Mouse (Mus musculus) induced T-regulatory cell, adult 2 months (primary cell): ENCODE data around the gene Polm.
A peak's percentile ranks its signal among the peaks of the same experiment; 100 is the strongest.
"Not testable (repeated sequence)": the region's sequence is repeated elsewhere in the genome, so short reads cannot be mapped to it uniquely, and the experiment has no call there.

Experiments used
- DNase-seq: peaks from one replicate; pipeline ENCODE4 v3.0.0-alpha.2; 2012; ENCODE audit warnings: low read depth

The Polm gene

DNA sequence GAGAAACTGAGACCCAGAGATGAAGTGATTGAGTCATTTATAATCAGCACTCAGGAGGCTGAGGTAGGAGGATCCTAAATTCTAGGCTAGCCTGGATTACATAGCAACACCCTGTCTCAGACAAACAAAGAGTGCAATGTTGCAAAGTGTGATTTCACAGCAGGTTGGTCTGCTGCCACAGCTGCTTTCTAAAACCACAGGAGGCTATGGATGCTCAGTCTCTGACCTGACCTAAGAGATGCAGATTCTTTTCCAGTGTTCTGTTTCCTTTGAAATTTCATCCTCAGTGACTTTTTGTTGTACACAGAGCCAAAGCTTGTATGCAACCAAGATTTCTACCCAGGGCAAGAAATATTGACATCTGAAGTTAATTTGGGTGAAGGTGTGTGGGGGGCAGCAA lies 17.7 kb upstream of the Polm start:
- no peak for DNase-seq

DNA sequence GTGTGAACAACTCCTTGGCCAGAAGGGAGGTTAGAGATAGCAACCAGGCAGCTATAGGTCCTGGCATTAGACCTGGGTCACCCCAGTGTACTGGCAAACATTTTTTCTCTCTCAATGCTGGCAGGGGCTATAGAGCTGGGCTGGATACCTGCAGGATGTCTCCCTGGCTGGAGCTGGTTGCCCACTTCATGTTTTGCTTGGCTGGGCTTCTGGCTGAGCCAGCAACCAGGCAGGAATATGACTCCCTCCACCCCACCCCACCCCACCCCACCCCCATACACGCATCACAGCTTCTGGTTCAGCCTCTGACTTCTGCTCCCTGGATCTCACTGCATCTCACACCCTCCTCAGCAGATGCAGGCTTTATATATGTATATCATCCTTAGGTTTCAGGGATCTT lies 14.5 kb upstream of the Polm start:
- no peak for DNase-seq

DNA sequence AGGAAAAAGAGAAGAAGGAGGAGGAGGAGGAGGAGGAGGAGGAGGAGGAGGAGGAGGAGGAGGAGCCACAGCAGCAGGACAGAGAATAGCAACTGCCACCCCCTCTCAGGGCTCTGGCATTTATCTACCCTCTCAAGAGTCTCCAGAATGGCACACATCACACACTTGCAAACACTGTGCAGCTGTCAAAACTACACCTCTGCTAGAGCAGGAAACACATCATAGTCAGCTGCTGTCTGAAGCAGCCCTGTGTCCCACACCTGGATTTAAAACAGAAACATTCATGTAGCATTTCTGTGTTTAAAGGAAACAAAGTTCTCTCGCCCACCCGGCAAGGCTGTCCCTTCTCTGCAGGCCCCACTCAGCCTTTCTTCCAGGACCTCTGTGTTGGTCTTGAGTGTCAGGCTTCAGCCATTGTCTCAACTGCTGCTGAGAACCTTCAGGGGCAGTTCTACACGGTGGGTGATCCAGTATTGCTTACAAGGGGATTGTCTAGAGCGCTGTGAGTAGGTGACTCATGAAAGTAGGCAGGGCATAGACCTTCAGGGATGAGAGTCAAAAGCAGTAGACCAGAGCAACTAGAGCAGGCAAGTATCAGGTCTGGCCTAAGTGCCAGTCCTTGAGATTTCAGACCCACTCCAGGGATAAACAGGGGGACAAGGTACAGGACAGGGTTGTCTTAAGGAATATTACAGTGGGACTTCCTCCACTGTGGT lies 13.4 kb upstream of the Polm start:
- no peak for DNase-seq

DNA sequence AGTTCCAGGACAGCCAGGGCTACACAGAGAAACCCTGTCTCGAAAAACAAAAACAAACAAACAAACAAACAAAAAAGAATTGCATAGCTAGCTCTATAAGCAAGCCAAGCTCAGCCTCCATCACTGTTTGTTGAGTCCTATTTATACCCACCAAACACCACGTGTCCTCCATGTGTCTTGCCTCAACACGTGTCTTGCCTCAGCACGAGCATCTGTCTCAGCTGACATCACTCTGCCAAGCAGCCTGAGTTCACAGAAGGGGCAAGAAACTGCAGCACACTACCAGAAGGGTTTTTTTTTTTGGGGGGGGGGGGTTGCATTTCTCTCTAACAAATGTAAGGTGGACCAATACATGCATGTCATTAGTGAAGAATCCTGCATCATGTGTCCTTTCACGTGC lies 12.6 kb upstream of the Polm start:
- no peak for DNase-seq

DNA sequence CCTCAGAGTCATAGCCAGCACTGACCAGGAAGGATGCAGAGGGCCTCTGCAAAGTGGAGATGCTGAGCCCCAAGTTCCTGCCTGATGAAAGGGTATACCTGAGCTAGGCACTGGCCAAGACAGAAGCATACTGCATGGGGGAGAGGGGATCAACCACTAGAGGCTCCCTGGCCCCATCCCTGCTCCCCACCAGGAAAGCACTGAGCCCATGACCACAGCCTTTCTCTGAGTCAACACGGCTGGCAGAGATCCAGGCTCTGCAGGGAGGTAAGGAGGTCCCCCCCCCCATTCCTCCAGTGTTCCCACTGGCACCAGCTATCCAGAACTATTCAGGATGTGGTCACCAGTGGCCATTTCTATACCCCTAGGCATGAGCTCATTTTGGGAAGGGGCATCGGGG lies 11.5 kb upstream of the Polm start:
- DNase-seq, result no peak

DNA sequence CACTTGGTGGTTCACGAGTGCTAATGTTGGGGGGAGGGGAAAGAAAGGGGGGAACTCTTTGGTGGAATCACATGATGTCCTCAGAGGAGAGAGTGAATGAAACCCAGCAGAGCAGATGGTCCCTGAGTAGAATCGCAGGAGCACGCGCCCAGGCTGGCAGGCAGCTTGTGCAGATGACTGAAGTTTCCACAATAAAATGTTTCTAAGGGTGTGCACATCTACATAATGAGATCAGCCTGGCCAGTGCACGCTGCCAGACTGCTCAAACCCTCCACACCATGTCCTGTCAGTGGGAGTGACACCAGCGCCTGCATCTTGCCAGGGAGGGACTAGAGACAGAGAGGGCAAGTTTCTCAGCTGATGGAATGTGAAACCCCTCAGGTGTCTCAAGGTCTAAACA lies 10.9 kb upstream of the Polm start:
- DNase-seq, result no peak

DNA sequence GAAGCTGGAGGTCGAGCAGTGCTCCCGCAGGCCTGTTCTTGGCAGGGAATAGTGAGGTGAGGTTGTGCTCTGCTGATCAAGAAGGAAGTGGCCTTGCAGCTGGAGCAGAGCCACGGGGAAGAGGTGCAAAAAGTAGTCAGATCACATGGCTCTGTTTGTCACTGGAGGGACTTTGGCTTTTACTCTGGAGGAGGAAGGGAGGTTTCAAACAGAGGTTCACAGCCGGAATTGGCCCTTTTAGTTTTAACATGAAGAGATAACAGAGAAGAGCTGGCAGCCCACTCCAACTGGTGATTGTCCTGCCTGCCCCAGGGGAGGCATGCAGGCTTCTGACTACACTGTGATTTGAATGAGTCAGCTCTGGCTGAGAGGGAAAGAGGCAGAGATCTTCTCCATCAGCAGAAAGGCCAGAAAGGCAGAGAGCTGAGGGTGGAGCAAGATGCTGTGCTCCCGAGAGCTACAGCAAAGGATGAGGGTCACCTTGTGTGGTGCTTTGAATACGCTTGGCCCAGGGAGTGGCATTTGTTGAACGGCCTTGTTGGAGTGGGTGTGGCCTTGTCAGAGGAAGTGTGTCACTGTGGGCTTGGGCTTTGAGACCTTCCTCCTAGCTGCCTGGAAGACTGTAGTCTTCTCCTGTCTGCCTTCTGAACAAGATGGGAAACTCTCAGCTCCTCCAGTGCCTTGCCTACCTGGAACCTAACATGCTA lies 9.0 kb upstream of the Polm start:
- no peak for DNase-seq

DNA sequence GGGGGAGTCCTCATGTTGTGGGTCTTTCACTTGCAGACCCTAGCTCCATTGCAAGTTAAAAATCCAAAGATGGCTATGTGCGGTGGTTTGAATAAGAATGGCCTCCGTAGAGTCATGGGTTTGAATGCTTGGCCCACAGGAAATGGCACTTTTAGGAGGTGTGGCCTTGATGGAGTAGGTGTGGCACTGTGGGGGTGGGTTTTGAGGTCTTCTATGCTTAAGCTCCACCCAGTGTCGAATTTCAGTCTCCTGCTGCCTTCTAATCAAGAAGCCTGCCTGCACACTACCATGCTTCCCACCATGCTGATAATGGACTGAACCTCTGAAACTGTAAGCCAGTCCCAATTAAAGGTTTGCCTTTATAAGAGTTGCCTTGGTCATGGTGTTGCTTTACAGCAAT lies 5.3 kb upstream of the Polm start:
- no peak for DNase-seq

DNA sequence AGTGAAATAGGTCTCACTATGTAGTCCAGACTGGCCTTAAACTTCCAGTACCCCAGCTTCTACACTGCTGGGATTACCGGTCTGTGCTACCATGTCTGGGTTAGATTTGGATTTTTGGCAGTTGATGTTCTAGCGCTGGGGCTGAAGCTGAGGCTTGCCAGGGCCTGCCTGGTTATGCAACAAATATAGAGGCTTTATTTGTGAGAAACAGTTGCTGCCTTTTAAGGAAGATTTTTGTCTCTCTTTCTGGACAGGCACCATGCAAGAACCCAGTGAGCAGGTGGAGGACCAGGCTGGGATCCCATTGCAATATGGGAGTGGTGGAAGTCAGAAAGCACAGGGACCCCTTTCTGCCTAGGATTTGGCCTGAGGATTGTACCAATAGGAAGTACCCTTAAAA lies 3.9 kb upstream of the Polm start:
- no peak for DNase-seq

DNA sequence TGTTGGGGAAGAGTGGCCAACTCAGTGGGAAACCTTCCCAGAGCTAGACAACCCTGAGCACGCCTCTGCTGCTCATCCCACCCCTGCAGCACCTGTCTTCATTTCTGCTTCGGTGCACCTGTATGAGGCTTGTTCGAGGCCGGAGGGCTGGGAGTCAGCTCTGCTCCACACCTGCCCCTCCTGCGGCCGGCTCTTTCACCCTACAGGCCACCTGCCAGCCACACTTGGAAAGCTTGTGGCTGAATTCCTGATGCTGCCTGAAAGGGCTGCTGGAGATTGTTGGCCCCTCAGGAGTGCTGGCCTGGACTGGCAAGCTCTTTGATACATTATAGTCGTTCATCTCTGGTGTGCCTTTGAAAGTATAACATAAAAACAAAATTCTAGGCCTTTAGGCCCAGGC lies 2.5 kb upstream of the Polm start:
- DNase-seq, result no peak

DNA sequence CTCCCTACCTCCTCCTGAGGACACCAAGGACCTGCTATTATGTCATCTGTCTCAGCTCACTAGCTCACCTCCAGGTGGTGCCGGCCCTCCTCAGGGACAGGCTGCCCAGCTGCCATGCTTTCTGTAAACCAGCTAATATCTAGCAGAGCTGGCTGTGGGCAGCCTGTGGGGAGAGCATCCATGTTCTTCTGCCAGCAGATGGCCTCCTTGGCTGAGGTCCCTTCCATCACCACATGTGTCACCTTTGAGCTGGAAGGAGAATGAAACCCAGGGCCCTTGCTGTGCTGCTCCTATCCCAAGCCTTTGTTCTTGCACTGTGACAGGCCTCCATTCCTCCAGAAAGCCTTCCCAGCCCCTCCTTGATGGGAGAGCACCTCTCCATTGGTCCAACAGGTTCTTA lies 1.7 kb downstream of the Polm start:
- DNase-seq, result peak; percentile 52

DNA sequence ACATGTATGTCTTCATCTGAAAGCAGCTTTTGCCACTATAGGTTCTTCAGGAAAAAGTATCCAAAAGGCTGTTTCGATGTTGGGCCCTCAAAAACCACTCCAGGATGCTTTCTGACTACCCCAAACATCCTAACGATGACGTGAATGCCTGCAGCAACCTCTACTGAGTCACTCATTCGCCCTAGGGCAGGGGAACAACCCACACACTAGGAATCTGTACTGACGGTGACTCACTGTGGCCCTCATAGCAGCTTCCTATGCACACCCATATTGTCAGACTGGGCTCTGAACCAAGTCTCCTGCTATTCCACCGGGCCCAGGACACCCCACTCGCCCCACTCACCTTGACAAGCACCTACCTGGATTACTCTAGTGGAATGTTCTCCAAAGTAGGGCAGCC lies 2.8 kb downstream of the Polm start:
- no peak for DNase-seq

DNA sequence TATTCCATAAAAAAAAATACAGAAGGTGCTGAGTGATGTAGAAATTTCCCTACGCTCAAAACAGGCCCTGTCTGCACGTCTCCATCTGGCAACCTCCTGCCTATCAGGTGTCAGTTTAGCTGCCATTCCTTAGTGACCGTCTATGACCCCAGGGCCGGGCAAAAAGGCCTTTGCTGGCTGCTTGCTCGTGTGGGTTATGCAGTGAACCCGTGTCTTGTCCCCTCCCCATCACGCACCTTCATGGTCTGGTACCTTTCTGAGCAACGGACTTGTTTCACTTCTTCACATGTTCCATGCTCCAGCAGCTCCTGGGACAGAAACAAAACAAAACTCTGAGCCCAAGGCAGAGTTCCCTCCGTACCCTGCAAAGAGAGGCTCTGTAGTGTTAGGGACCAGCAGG lies 3.3 kb downstream of the Polm start:
- no peak for DNase-seq

DNA sequence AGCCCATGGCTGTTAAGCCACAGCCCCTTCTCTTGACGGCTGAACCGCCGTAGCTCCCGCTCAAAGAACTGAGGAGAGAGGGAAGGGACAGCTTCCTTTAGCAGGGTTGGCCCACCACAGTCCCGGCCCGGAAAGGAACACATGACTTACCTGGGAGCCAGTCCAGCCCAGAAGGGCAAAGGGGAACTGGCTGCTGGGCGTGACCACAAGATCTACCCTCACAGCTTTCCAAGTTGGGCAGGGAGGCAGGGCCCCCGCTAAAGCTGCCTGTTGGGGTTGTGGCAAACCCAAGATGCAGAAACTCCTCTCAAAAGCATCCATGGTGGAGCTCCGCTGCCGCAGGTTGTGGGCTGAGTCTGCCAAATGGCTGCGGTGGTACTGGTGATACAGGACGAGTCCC lies 8.5 kb downstream of the Polm start:
- no peak for DNase-seq

DNA sequence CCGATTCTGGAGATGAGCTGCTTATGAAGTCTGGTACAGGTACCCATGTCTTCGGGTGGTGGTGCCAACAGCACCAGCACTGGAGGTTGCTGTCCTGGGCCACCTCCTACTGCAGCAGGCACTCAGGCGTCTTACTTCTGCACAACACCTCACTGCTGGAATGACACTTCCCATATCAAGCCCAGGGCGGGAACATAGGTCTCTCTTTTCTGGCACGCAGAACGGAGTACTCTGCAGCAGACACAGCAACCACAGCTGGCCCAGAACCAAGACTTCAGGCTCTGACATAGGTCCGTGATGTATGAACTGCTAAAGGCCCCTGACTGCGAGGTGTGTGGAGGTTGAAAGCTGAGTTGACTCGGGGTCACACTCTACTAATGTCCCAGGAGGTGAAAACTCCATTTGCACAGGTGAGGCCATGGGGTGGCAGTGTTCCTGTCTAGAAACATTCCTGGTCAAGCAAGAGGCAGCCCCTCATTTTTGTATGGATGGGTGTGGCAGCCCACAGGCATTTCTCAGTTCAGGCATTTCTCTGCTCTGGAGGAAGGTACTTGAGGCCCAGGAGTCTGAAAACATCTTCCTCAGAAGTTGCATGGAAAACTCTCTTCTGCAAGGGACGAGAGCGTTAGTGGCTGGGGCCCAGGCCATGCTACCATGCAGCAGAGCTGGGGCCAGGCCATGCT lies 9.2 kb downstream of the Polm start:
- DNase-seq, result no peak

DNA sequence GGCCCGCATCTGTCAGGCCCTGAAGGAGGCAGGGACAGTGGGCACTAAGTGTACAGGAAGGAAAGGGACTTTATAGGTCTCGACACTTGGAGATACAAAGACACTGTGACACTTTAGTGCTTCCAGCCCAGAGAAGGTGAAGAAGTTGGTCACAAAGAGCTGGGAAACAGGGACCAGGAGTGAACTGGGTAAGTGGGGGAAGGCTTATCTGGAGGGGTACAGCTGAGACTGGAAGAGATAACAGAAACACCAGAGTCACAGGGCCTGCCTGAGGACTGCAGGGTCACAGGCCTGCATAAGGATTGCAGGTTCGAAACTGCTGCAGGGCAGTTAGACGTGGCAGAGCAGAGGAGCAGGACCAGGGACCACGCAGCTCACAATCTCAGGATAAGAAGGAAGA lies 9.9 kb downstream of the Polm start:
- no peak for DNase-seq

DNA sequence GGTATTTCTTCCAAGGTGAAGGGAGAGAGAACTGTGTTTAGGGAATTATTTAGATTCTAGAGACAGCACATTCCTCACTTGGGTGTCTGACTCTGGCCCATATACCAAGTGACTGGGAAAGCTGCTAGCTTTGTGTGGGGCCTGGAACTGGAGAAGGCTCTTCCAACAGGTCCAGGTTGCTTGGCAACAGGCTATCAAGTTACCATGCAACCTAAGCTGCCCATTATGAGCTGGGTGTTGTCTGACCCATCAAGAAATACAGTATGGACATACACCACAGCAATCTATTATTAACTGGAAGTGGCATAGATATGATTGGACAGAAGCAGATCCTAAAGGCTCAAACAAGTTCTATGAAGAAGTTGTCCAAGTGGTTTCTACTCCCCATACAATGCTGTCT lies 12.4 kb downstream of the Polm start:
- DNase-seq, result no peak

DNA sequence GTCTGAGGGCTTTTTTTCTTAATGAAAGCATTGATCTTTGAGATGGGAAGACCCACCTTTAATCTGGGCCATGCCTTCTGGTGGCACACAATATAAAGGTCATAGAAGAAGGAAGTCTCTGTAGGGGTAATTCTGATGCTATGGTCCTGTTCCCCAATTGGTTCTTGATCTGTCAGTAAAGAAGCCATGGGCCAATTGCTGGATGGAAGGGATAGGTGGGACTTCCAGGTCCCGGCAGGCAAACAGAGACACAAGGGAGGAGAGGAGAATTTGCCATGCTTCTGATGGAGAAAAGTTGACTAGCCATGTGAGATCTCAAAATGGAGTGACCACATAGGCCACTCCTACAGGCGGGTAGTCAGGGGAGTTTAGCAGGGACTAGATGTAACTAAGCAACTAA lies 18.6 kb downstream of the Polm start:
- DNase-seq, result no peak

DNA sequence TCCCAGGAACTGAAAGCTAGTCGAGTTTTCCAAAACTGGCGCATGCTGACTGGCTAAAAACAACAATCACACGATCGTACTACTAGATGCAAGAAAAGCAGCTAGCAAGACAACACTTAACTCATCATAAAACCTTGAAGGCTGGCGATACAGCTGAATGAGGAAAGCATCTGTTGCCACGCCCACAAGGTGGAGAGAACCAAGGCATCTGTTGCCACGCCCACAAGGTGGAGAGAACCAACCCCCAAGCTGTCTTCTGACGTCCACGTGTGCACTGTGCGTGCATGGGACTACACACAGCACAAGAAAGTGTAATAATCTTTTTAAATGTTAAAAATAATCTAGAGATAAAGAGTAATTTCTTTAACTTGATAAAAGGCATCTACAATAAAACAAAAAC lies 24.4 kb downstream of the Polm start:
- DNase-seq, result no peak

DNA sequence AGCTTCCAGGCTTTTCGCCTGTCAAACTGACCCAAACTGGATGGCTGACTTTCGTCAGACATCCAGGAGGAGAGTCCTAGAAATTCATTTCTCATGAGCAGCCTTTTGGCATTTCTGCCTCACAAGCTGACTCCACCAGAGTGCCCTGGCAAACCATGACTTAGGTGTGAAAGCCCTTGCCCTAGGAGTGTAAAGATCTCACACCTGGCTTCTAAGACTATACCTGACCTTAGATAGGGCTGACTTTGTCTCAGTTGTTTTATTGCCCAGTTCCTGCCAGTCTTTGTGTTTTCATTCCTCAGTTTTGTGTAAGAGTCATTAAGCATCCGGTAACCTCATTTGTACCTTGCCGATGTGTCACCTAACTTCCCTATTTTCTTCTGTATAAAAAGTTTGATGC lies 28.3 kb downstream of the Polm start:
- DNase-seq, result not testable (repeated sequence)

DNA sequence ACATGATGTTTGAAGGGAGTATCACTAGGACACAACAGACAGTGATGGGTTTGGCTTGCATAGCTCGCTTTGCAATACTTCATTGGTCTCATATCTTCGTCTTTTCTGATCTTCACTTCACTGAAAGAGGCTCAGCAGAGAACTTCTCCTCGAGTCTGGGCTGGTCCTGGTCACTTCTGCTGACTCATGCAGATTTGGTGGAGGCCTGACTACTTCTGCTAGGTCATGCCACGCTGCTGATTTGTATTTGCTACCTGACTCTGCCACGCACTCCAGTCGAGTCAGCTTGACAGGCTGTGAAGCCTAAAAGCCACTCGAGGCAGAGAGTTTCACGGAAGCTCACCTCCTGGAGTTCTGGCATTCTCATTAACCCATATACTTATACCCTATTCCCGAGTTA lies 29.9 kb downstream of the Polm start:
- DNase-seq, result no peak

DNA sequence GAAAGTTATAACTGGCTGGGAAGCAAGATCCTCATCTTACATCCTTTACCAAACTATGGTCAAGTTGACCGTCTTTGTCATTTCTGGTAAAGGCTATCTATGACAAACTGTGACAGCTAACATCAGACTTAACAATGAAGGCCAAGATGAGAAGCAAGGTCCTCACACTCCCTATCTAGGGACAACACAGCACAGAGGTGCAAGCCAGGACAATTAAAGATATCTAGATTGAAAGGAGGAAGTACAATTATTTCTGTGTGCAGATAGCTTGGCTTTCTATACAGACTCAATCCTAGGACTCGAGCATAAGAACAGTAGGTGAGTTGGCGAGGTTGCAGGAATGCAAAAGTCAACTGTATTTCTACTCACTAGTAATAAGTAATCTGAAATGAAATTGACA lies 32.1 kb downstream of the Polm start:
- no peak for DNase-seq

DNA sequence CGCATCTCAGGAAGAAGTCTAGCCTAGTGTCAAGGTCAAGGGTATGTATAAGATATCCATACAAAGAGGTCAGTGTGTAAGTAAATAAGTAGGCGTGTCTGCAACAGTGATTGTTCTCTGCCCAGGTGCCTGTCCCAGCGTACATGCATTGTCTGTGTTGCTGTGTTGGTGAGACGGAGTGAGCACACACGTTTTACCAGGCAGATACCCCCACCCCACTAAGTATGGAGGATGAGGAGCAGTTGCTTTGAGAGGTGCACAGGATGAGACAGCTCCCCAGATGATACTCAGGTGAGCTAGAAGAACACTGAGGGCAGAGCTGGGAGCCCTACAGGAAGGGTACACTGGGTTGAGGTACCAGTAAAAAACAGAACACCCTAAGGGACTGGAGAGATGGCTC lies 33.6 kb downstream of the Polm start:
- no peak for DNase-seq

DNA sequence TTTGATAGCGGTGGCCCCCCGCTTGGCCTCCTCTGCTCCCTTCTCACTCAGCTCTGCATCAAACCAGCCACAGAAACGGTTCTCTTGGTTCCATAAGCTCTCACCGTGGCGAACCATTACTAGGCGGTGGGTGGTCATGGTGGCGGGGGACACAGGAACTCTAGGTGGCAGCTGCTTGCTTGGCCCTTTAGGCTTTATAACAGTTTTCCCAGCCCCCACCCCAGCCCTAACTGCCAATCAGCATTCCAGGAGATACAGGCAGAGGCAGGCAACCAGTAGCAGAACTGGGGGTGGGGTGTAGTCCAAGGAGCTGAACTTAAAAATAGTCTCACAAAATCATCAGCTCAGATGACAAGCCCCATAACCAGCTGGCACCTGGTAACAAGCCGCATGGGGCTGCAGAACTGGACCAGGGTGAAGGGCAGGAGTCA lies 34.2 kb downstream of the Polm start, which contains the start of gene Pgam2:
TSS of gene Pgam2 (minus strand) at position 183 of the 431 bp plus-strand sequence.
- DNase-seq, result no peak
